Mouse (Mus musculus) kidney, embryonic 16.5 days (tissue): ENCODE results near the gene Col18a1. TPM values are rescaled to one million over a fixed set of nuclear protein-coding genes. Genes with fewer than 3 reads are reported as not detected.
A peak's percentile ranks its signal among the peaks of the same experiment; 100 is the strongest.

Experiments used
- ATAC-seq: fragments of 200-750 bp; cut with Nextera tagmentation; 2 replicates; pipeline ENCODE4 v1.8.0; 2017; ENCODE audit warnings: moderate TSS enrichment; ENCODE audit not compliant: low FRiP score, low TSS enrichment
- H3K27ac ChIP-seq: fragments of 300-500 bp; sonication (generic); 2 replicates; pipeline ENCODE4 v1.5.1; 2014; ENCODE audit warnings: low read length
- H3K27me3 ChIP-seq: fragments of 300-500 bp; sonication (generic); 2 replicates; pipeline ENCODE4 v1.6.1; 2014; ENCODE audit warnings: low read length, control low read depth, mixed read lengths; ENCODE audit not compliant: insufficient read depth
- H3K36me3 ChIP-seq: fragments of 300-500 bp; sonication (generic); 2 replicates; pipeline ENCODE4 v1.6.1; 2014; ENCODE audit warnings: low read length, control low read depth, mixed read lengths; ENCODE audit not compliant: insufficient read depth
- H3K4me1 ChIP-seq: fragments of 300-500 bp; sonication (generic); 2 replicates; pipeline ENCODE4 v1.6.1; 2014; ENCODE audit warnings: low read length, control low read depth, mixed read lengths; ENCODE audit not compliant: insufficient read depth
- H3K4me2 ChIP-seq: fragments of 300-500 bp; sonication (generic); replicated peaks from 2 replicates; pipeline ENCODE4 v1.6.1; 2014; ENCODE audit warnings: low read depth, low read length
- H3K4me3 ChIP-seq: fragments of 300-500 bp; sonication (generic); 2 replicates; pipeline ENCODE4 v1.5.1; 2014; ENCODE audit warnings: mild to moderate bottlenecking, low read length
- H3K9ac ChIP-seq: fragments of 300-500 bp; sonication (generic); replicated peaks from 2 replicates; pipeline ENCODE4 v1.6.1; 2014; ENCODE audit warnings: low read length
- H3K9me3 ChIP-seq: fragments of 300-500 bp; sonication (generic); 2 replicates; pipeline ENCODE4 v1.6.1; 2016; ENCODE audit warnings: low read length, control low read depth
- WGBS: fragments of 180-500 bp; shearing (Covaris S2); extraction: QIAGEN DNeasy Blood & Tissue Kit; methylation state at CpG from one replicate; pipeline ENCODE4 v1.1.7; 2014; 5-methylcytosine and 5-hydroxymethylcytosine counted together
- polyA plus RNA-seq: library from polyadenylated mRNA; unstranded; fragments of >200 nt; fragmentation: Nextera tagmentation; extraction: Ambion mirVana; gene quantifications from 2 replicates; pipeline ENCODE4 v1.2.1, GENCODE M21; 2015

The Col18a1 gene
- polyA plus RNA-seq, 1 experiment from 2014 or later = 257 TPM

DNA sequence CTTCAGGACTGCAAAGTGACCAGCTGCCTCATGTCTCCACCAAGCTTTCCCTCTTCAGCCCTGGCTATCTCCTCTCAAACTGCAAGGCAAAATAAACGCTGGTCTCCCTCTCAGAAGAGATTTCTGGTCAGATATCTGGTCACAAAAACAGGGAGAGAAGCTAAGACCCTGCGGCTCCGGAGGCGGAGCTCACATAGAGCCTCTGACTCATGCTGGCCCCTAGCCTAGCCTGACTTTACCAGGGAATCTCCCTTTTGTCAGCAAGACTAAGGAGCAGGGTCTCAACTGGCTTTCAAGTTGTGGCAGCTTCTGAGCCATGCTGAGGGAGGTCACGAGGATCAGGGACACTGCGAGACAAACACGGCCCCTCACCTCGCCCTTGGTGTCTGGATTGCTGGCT lies 77.0 kb downstream of the Col18a1 start:
- H3K27ac ChIP-seq = peak overlapping the region; percentile 72

GRCm38 (mm10) chr10:77084568-77084967 lies 81.8 kb downstream of the Col18a1 start:
- H3K36me3 ChIP-seq = peaks cover 36% of the 10 kb centered on the region
- H3K27me3 ChIP-seq = no peaks in the 10 kb centered on the region
- no peak overlapping the region for H3K4me3 ChIP-seq
- peaks cover 13% of the 10 kb centered on the region for H3K4me1 ChIP-seq
- no peak overlapping the region for H3K9ac ChIP-seq
- WGBS = 34% methylated on average over 1 of the region's 1 CpGs
- H3K27ac ChIP-seq = peak overlapping the region; percentile 16; the same call in 1 of the 2 replicates
- no peak for ATAC-seq
- no peak overlapping the region for H3K4me2 ChIP-seq
- H3K9me3 ChIP-seq = no peaks in the 10 kb centered on the region

More for the DNA sequence above, 77.0 kb downstream of the Col18a1 start:
- no peaks in the 10 kb centered on the region for H3K27me3 ChIP-seq
- no peak overlapping the region for H3K4me3 ChIP-seq
- peaks cover 50% of the 10 kb centered on the region for H3K36me3 ChIP-seq
- H3K4me2 ChIP-seq = peak overlapping the region; percentile 21; the same call in 1 of the 2 replicates
- WGBS = 59% methylated on average over 8 of the region's 8 CpGs
- no peak for ATAC-seq
- H3K4me1 ChIP-seq = peaks cover 15% of the 10 kb centered on the region
- H3K9ac ChIP-seq = peak overlapping the region; percentile 23; the same call in 1 of the 2 replicates
- peaks cover 10% of the 10 kb centered on the region for H3K9me3 ChIP-seq

DNA sequence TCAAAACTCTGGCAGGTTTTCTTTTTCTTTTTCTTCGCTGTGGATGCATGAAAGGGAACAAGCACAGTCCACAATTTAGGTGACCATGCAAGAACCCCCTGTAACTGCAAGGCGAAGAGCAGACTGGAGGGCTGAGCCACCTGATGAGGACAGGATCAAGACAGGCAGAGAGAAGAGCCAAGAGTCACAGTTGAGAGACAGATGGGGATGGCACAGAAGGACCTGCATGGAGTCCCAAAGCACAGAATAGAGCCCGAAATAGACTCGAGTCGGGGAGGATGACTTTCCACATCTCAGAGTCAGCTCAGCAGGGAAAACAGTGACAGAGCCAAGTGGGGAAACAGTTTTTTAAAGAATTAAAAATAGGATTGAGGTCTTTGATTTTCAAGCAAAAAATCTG lies 83.4 kb downstream of the Col18a1 start:
- H3K9ac ChIP-seq = 0 out of 2 replicates have a peak overlapping the region, but pooled peaks have one; percentile 26
- no peak overlapping the region for H3K4me3 ChIP-seq
- H3K36me3 ChIP-seq = peaks cover 44% of the 10 kb centered on the region
- H3K9me3 ChIP-seq = no peaks in the 10 kb centered on the region
- ATAC-seq = no peak
- no peak overlapping the region for H3K4me2 ChIP-seq
- 67% methylated on average over 5 of the region's 5 CpGs for WGBS
- H3K4me1 ChIP-seq = peaks cover 8% of the 10 kb centered on the region; the same call in 1 of the 2 replicates
- peak overlapping the region; percentile 3; the same call in 1 of the 2 replicates for H3K27ac ChIP-seq
- H3K27me3 ChIP-seq = no peaks in the 10 kb centered on the region

DNA sequence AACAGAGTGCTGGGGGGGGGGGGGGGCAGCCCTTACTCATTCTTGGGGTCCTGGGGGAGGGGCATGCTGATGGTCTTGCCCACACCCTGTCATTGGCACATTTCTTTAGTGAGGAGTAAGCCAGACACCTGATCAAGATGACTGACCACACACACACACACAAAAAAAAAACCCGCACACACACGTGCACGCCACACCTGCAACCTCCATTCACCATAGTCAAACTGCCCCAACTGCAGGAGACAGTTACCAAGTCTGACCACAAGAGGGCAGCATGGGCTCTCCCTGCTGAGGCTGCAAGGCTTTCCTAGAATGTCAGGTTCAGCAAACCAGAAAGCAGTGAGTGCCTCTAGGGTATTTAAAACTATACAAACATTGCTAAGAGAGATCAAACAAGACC lies 83.9 kb downstream of the Col18a1 start:
- H3K4me1 ChIP-seq = peaks cover 8% of the 10 kb centered on the region; the same call in 1 of the 2 replicates
- ATAC-seq = no peak
- 31% methylated on average over 3 of the region's 3 CpGs for WGBS
- H3K9me3 ChIP-seq = no peaks in the 10 kb centered on the region
- no peak overlapping the region for H3K4me3 ChIP-seq
- H3K27ac ChIP-seq = peak overlapping the region; percentile 3; the same call in 1 of the 2 replicates
- no peaks in the 10 kb centered on the region for H3K27me3 ChIP-seq
- H3K9ac ChIP-seq = 0 out of 2 replicates have a peak overlapping the region, but pooled peaks have one; percentile 26
- no peak overlapping the region for H3K4me2 ChIP-seq
- peaks cover 46% of the 10 kb centered on the region for H3K36me3 ChIP-seq

GRCm38 (mm10) chr10:77078961-77079360 lies 87.4 kb downstream of the Col18a1 start:
- Histone ChIP-seq H3K27me3 (no peaks in the 10 kb centered on the region), H3K4me3 (no peak overlapping the region), H3K9ac (no peak overlapping the region), H3K4me1 (peaks cover 2% of the 10 kb centered on the region; the same call in 1 of the 2 replicates), H3K36me3 (peaks cover 37% of the 10 kb centered on the region), H3K27ac (peak overlapping the region; percentile 47), H3K9me3 (no peaks in the 10 kb centered on the region), H3K4me2 (no peak overlapping the region)
- ATAC-seq = peak; percentile 69
- WGBS = 78% methylated on average over 8 of the region's 8 CpGs

- Histone ChIP-seq H3K4me3 (no peak overlapping the region), H3K9me3 (no peaks in the 10 kb centered on the region), H3K27ac (peak overlapping the region; percentile 47), H3K4me1 (peaks cover 2% of the 10 kb centered on the region; the same call in 1 of the 2 replicates), H3K4me2 (no peak overlapping the region), H3K27me3 (no peaks in the 10 kb centered on the region), H3K9ac (no peak overlapping the region), H3K36me3 (peaks cover 38% of the 10 kb centered on the region)
- WGBS = 94% methylated on average over 4 of the region's 4 CpGs
- no peak for ATAC-seq
Observed at GRCm38 (mm10) chr10:77078456-77078855, 87.9 kb downstream of the Col18a1 start.

DNA sequence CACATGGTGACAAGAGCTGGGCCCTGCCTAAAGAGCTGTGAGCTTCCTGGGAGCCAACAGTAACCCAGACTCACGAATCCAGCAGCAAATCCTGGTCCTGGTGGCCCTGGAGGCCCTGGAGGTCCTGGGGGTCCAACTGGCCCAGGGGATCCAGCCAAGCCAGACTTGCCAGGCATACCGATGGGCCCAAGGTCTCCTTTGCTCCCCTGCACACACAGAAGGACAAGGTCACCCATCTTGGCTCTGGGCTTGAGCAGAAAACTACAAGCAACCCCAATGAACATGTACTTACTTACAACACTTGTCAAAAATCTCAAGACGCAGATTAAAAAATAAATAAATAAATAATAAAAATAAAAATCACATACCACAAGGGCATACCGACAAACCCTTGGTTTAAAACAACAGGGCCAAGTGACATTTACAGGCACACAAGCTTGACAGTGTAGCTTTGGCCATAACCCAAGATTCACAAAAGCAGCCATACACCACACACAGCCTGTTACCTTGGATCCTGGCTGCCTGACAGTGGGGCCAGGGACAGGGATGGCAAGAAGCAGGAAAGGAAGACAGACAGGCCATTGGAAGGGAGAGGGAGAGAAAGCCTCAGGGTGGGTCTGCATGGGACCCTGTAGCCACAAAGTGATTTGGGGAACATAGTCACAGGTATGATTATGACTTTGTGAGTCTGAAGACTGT lies 91.9 kb downstream of the Col18a1 start:
- H3K27me3 ChIP-seq = no peaks in the 10 kb centered on the region
- H3K9me3 ChIP-seq = no peaks in the 10 kb centered on the region
- H3K36me3 ChIP-seq = peaks cover 63% of the 10 kb centered on the region
- H3K9ac ChIP-seq = no peak overlapping the region
- H3K27ac ChIP-seq = no peak overlapping the region
- no peak for ATAC-seq
- H3K4me3 ChIP-seq = no peak overlapping the region
- 86% methylated on average over 4 of the region's 4 CpGs for WGBS
- H3K4me2 ChIP-seq = no peak overlapping the region
- H3K4me1 ChIP-seq = no peaks in the 10 kb centered on the region

DNA sequence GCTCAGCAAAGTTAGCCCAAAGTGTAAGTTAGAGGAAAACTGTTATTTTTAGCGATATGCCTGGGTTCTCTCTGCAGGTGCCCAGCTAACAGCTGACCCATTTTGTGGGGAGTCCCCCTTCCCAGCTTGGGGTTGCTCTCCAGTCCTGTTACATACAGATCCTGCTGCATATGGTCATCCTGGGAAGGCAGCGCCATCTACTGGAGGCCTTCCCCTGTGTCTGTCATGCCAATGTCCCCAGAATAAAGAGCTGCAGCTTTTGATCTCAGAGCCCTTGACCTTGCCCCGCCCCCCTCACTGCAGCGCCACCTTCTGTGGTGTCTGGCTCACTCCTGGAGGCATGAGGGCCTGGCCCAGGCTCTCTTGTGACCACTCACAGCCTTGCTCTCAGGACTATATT lies 96.3 kb downstream of the Col18a1 start:
- H3K9ac ChIP-seq = no peak overlapping the region
- H3K27ac ChIP-seq = no peak overlapping the region
- WGBS = 40% methylated on average over 4 of the region's 4 CpGs
- ATAC-seq = 0 out of 2 replicates have a peak, but pooled peaks have one; percentile 32
- H3K9me3 ChIP-seq = no peaks in the 10 kb centered on the region
- H3K4me3 ChIP-seq = no peak overlapping the region
- no peak overlapping the region for H3K4me2 ChIP-seq
- H3K4me1 ChIP-seq = no peaks in the 10 kb centered on the region
- H3K36me3 ChIP-seq = peaks cover 70% of the 10 kb centered on the region
- H3K27me3 ChIP-seq = no peaks in the 10 kb centered on the region

- Histone ChIP-seq H3K4me3 (no peak overlapping the region), H3K9me3 (no peaks in the 10 kb centered on the region), H3K4me1 (no peaks in the 10 kb centered on the region), H3K27me3 (no peaks in the 10 kb centered on the region), H3K27ac (no peak overlapping the region), H3K4me2 (no peak overlapping the region), H3K9ac (no peak overlapping the region), H3K36me3 (peaks cover 78% of the 10 kb centered on the region)
- ATAC-seq = no peak
- 91% methylated on average over 7 of the region's 7 CpGs for WGBS
Observed at GRCm38 (mm10) chr10:77068469-77068868, 97.9 kb downstream of the Col18a1 start.

DNA sequence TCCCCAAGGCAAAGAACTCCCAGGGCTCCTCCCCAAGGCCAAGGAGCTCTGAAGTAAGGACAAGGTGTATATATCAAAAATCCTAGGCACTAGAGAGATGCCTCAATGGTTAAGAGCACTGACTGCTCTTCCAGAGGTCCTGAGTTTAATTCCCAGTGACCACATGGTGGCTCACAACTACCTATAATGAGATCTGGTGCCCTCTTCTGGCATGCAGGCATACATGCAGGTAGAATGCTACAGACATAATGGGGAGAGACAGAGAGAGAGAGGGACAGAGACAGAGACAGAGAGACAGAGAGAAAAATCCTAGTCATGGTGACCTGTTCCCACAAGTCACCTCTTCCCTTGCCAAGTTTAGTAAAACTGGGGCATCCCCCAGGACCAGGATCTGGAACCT lies 101.7 kb downstream of the Col18a1 start:
- H3K4me2 ChIP-seq = no peak overlapping the region
- H3K27me3 ChIP-seq = no peaks in the 10 kb centered on the region
- no peak overlapping the region for H3K27ac ChIP-seq
- H3K9me3 ChIP-seq = no peaks in the 10 kb centered on the region
- ATAC-seq = no peak
- no peak overlapping the region for H3K9ac ChIP-seq
- H3K4me1 ChIP-seq = no peaks in the 10 kb centered on the region
- peaks cover 52% of the 10 kb centered on the region for H3K36me3 ChIP-seq
- H3K4me3 ChIP-seq = no peak overlapping the region
